Mouse (Mus musculus) midbrain, embryonic 16.5 days (tissue): ENCODE measurements around the gene Kcnk18. TPM values are rescaled to one million over a fixed set of nuclear protein-coding genes. Genes with fewer than 3 reads are reported as not detected.

Source experiments
- ATAC-seq: fragments of 200-750 bp; cut with Nextera tagmentation; 2 replicates; pipeline ENCODE4 v1.8.0; 2017; ENCODE audit warnings: moderate TSS enrichment
- H3K27ac ChIP-seq: fragments of 300-500 bp; sonication (generic); 2 replicates; pipeline ENCODE4 v1.5.1; 2014; ENCODE audit warnings: mild to moderate bottlenecking, low read length, mixed read lengths
- H3K27me3 ChIP-seq: fragments of 300-500 bp; sonication (generic); 2 replicates; pipeline ENCODE4 v1.6.1; 2014; ENCODE audit warnings: low read depth, low read length, mixed read lengths; ENCODE audit not compliant: control insufficient read depth, insufficient read depth
- H3K36me3 ChIP-seq: fragments of 300-500 bp; sonication (generic); 2 replicates; pipeline ENCODE4 v1.6.1; 2014; ENCODE audit warnings: mild to moderate bottlenecking, low read length, moderate library complexity, mixed read lengths; ENCODE audit not compliant: control insufficient read depth, insufficient read depth
- H3K4me1 ChIP-seq: fragments of 300-500 bp; sonication (generic); 2 replicates; pipeline ENCODE4 v1.6.1; 2014; ENCODE audit warnings: mild to moderate bottlenecking, low read length, mixed read lengths; ENCODE audit not compliant: control insufficient read depth, insufficient read depth
- H3K4me2 ChIP-seq: fragments of 300-500 bp; sonication (generic); 2 replicates; pipeline ENCODE4 v1.6.1; 2014; ENCODE audit warnings: mild to moderate bottlenecking, low read length, mixed read lengths
- H3K4me3 ChIP-seq: fragments of 300-500 bp; sonication (generic); 2 replicates; pipeline ENCODE4 v1.5.1; 2014; ENCODE audit warnings: low read depth, mild to moderate bottlenecking, low read length, moderate library complexity, mixed read lengths
- H3K9ac ChIP-seq: fragments of 300-500 bp; sonication (generic); 2 replicates; pipeline ENCODE4 v1.6.1; 2014; ENCODE audit warnings: low read depth, low read length, mixed read lengths
- H3K9me3 ChIP-seq: fragments of 300-500 bp; sonication (generic); replicated peaks from 2 replicates; pipeline ENCODE4 v1.6.1; 2014; ENCODE audit warnings: mild to moderate bottlenecking, low read length, mixed read lengths; ENCODE audit not compliant: control insufficient read depth, poor library complexity, severe bottlenecking
- WGBS: fragments of 180-500 bp; shearing (Covaris S2); extraction: QIAGEN DNeasy Blood & Tissue Kit; methylation state at CpG from one replicate; pipeline ENCODE4 v1.1.7; 2014; 5-methylcytosine and 5-hydroxymethylcytosine counted together
- polyA plus RNA-seq: library from polyadenylated mRNA; unstranded; fragments of >200 nt; fragmentation: Nextera tagmentation; extraction: Ambion mirVana; gene quantifications from 2 replicates; pipeline ENCODE4 v1.2.1, GENCODE M21; 2015

The Kcnk18 gene
- polyA plus RNA-seq, 1 experiment from 2014 or later: not detected

DNA sequence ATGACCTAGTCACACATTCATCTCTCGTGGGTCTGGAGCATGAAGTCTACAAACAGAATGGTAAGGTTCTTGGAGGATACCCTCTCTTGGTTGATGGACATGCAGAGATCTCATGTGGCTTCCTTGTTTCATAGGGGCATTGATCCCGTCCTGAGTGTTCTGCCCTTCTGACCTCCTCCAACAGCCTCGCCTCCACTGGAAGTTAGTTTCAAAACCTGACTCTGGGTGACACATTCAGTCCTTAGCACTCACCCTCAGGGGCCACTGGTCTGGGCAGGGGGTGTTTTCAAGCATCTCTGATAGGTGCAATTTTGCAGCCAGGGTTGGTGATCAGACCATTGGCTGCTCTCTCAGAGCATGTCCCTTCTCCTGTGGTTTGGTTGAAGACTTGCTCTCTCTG is 19.6 kb downstream of the Kcnk18 start:
- no peak overlapping the region for H3K4me2 ChIP-seq
- H3K9me3 ChIP-seq: no peaks in the 10 kb centered on the region
- H3K4me3 ChIP-seq: no peak overlapping the region
- no peak overlapping the region for H3K27ac ChIP-seq
- no peaks in the 10 kb centered on the region; the same call in none of the 2 replicates for H3K27me3 ChIP-seq
- no peak overlapping the region for H3K9ac ChIP-seq
- H3K36me3 ChIP-seq: no peaks in the 10 kb centered on the region
- H3K4me1 ChIP-seq: no peaks in the 10 kb centered on the region
- WGBS: 82% methylated on average over 3 of the region's 3 CpGs
- ATAC-seq: no peak

DNA sequence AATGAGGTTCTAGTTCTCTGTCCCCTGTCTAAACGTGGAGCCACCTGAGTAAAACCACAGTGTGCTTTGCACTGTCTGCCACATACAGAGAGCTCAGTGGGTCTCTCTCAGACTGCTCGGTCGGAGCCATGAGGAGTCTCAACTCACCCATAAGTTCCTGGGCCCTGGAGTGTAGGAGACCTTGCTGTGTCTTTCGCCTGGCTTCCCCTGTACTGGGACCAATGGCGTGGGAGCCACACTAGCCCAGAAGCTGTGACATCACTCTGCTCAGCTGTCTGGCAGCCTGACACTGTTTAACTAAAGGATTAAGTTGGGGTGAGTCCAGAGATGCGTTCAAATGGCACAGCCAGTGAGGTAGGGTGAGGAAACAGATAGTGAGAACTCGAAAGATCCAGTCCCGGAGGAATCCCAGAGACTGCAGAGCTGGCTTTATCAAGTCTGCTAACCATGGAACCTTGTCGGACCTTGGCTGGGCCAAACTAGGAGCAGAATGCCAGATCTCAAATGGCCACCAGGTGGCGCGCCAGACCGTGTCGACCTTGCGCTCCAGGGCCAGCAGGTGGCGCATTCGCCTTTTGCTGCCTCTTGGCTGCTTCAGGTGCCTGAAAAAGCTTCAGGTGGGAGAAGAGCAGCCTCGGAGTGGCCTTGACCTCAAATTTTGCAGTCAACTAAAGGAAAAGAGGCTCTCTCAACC is 20.3 kb downstream of the Kcnk18 start:
- no peak overlapping the region for H3K4me2 ChIP-seq
- no peak overlapping the region for H3K9ac ChIP-seq
- no peaks in the 10 kb centered on the region for H3K9me3 ChIP-seq
- no peaks in the 10 kb centered on the region for H3K4me1 ChIP-seq
- no peak overlapping the region for H3K4me3 ChIP-seq
- no peaks in the 10 kb centered on the region; the same call in none of the 2 replicates for H3K27me3 ChIP-seq
- 23% methylated on average over 17 of the region's 17 CpGs for WGBS
- no peaks in the 10 kb centered on the region for H3K36me3 ChIP-seq
- peak; percentile 69 for ATAC-seq
- no peak overlapping the region for H3K27ac ChIP-seq

DNA sequence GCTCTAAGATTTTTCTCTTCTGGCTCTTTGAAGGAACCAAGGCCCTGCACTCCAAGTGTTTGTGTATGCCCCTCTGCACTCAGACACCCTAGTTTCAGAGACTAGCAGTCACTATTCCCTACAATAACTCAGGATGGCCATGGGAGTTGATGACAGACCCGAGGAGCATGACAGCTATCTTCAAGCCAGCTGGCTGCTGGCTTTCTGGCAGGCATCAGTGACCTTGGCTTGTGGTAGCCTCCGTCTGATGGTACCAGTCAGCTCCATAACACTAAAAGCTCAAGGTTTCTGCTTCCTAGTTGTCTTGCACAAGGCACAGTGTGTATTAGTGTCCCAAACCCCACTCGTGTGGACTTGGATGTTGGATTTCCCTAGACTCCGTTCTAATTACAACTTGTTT is 23.0 kb downstream of the Kcnk18 start:
- Histone ChIP-seq H3K36me3 (no peaks in the 10 kb centered on the region), H3K9ac (no peak overlapping the region)
- no peak for ATAC-seq

DNA sequence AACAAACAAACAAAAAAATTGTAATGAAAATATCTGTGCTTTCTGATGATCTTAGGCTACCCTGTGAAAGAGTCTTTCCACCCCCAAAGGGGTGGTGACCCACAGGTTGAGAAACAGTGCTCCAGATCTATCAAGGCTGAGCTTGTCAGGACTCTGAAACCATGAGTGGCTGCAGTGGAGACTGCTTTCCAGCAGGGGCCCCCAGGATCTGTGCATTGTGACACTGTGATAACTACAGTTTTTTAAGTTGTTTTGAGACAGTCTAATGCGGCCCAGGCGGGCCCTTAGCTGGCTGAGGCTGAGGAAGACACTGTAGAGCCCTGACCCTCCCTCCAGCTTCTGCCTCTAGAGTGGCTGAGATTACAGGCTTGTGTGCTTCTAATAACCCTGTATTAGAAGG is 24.0 kb downstream of the Kcnk18 start:
- 77% methylated on average over 2 of the region's 2 CpGs for whole genome bisulfite sequencing
- no peak overlapping the region for H3K27ac ChIP-seq
- H3K9me3 ChIP-seq: no peaks in the 10 kb centered on the region

More for the DNA sequence above, 23.0 kb downstream of the Kcnk18 start:
- H3K4me3 ChIP-seq: no peak overlapping the region
- H3K27ac ChIP-seq: no peak overlapping the region
- H3K4me2 ChIP-seq: no peak overlapping the region
- H3K27me3 ChIP-seq: no peaks in the 10 kb centered on the region; the same call in none of the 2 replicates
- no peaks in the 10 kb centered on the region for H3K9me3 ChIP-seq
- WGBS: 92% methylated on average over 4 of the region's 4 CpGs
- no peaks in the 10 kb centered on the region for H3K4me1 ChIP-seq

DNA sequence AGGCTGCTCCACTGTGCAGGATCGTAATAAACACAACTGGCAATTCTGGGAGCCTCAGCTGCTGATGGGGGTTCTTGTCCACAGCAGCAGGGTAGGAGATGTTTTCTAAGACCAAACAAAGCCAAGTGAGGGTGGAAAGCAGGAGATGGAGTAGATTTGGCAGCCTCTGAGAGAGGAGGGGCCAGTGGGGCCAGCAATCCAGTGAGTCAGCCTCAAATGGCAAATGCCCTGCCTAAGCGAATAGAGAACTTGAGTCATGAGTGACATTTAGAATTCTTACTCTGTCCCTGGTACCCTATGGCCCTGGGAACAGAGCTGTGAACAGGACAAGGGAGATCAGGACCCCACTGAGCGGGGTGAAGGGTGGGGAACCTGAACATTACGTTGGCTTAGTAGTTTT is 29.1 kb downstream of the Kcnk18 start:
- Histone ChIP-seq H3K4me2 (no peak overlapping the region), H3K4me1 (no peaks in the 10 kb centered on the region), H3K9me3 (no peaks in the 10 kb centered on the region), H3K36me3 (no peaks in the 10 kb centered on the region), H3K27me3 (no peaks in the 10 kb centered on the region), H3K27ac (no peak overlapping the region), H3K4me3 (no peak overlapping the region), H3K9ac (no peak overlapping the region)
- ATAC-seq: no peak
- WGBS: 86% methylated on average over 4 of the region's 4 CpGs

More for the DNA sequence above, 24.0 kb downstream of the Kcnk18 start:
- Histone ChIP-seq H3K9ac (no peak overlapping the region), H3K4me3 (no peak overlapping the region), H3K4me2 (no peak overlapping the region), H3K4me1 (no peaks in the 10 kb centered on the region), H3K27me3 (no peaks in the 10 kb centered on the region; the same call in 1 of the 2 replicates), H3K36me3 (no peaks in the 10 kb centered on the region)
- no peak for ATAC-seq

DNA sequence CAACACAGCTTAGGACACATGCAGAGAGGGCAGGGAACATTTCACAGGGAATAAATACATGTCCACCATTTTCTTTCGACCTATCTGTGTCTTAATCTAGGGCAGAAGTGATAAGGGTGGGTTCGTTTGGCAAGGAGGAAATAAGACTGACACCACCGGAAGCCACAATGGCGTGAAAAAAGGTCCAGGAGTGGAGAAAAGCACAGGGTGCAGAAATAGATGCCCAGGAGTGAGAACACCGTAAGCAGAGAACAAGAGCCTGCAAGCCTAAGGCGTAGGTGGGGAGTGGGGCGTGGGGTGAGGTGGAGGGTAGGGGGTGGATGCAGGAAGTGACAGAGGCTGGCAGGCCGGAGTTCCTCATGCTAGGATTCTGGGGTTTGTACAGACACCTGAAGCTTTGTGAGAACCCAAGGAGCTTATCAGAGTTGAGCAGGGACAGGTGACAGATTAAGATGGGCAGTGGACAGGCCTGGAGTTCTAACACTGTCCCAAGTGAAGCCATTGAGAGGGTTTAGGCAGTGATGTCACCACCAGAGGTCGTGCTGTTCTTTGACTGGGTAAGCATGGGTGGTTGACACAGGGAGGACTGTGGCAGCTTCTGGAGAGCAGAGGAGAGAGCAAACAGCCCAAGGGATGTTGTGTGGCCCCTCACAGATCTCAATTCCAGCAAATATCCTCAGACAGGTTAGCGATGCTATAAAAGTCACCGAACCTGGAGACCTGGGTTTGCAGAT is 29.7 kb downstream of the Kcnk18 start:
- Histone ChIP-seq H3K27ac (no peak overlapping the region), H3K4me1 (no peaks in the 10 kb centered on the region), H3K4me3 (no peak overlapping the region), H3K9ac (no peak overlapping the region), H3K9me3 (no peaks in the 10 kb centered on the region), H3K36me3 (no peaks in the 10 kb centered on the region), H3K4me2 (no peak overlapping the region), H3K27me3 (no peaks in the 10 kb centered on the region)
- ATAC-seq: no peak
- 74% methylated on average over 11 of the region's 11 CpGs for WGBS

DNA sequence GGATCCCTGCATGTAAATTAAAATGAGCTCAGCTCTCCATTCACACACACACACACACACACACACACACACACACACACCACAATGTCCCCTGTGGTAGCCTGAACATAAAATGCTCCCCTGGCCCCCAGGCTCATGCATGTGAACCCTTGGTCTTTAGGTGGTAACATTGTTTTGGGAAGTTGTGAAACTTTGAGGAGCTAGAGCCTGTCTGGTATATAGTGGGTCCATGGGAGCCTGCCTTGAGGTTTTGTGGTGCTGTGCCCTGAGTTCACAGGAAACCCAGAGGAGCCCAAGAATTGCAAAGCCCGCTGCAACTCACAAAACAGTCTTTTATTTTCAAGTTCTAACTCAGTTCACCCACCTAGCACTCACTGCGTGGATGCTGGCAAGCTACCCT is 33.6 kb downstream of the Kcnk18 start:
- ATAC-seq: no peak
- no peak overlapping the region for H3K27ac ChIP-seq
- no peaks in the 10 kb centered on the region for H3K27me3 ChIP-seq
- no peak overlapping the region for H3K9ac ChIP-seq
- H3K4me2 ChIP-seq: no peak overlapping the region
- H3K9me3 ChIP-seq: peaks cover 4% of the 10 kb centered on the region; the same call in 1 of the 2 replicates
- no peaks in the 10 kb centered on the region for H3K4me1 ChIP-seq
- 76% methylated on average over 2 of the region's 2 CpGs for WGBS
- H3K4me3 ChIP-seq: no peak overlapping the region
- H3K36me3 ChIP-seq: no peaks in the 10 kb centered on the region

DNA sequence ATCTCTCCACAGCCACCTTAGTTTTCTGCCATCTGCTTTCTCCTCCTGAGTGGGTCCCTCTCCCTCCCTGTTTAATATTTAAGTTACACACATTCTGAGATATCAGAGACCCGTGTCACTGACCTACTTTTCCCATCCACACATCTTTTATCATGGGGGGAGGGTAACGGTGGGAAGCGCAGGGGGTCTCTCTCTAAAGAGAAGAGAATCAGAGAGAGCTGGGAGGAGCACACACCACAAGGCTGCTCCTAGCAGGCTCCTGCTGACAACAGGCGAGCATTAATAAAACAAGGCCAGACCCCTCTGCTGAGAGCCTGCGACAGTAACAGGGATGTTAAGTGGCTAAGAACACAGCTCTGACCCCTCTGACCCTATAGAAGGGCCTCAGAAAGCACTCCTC is 40.6 kb downstream of the Kcnk18 start:
- Histone ChIP-seq H3K36me3 (no peaks in the 10 kb centered on the region), H3K4me1 (peaks cover 9% of the 10 kb centered on the region), H3K9me3 (peaks cover 4% of the 10 kb centered on the region; the same call in 1 of the 2 replicates), H3K9ac (no peak overlapping the region), H3K27me3 (peaks cover 8% of the 10 kb centered on the region), H3K4me2 (no peak overlapping the region), H3K27ac (no peak overlapping the region), H3K4me3 (no peak overlapping the region)
- peak; percentile 43; the same call in 1 of the 2 replicates for ATAC-seq
- 24% methylated on average over 5 of the region's 5 CpGs for WGBS
